Mouse (Mus musculus) MEL (cell line): ENCODE results near the gene Olfr209. TPM values are rescaled to one million over a fixed set of nuclear protein-coding genes. Genes with fewer than 3 reads are reported as not detected.
"Not testable (repeated sequence)": the region's sequence is repeated elsewhere in the genome, so short reads cannot be mapped to it uniquely, and the experiment has no call there.

Source experiments
- DNase-seq: peaks from one replicate; pipeline ENCODE4 v3.0.0; 2011; ENCODE audit warnings: low read depth, low spot score
- H3K27ac ChIP-seq: 2 replicates; pipeline ENCODE4 v1.5.1; 2012; ENCODE audit warnings: low read depth, mild to moderate bottlenecking, control low read depth, low read length, moderate library complexity; ENCODE audit not compliant: control insufficient read depth
- H3K27me3 ChIP-seq, 2 experiments: fragments of 150-350 bp in 1 of 2; sonication (generic) in 1 of 2; 2 replicates each; pipeline ENCODE4 v1.6.1; 2012; ENCODE audit warnings: low read length in 2 of 2, mild to moderate bottlenecking in 2 of 2, improper control_type of control experiment in 1 of 2, moderate library complexity in 1 of 2; ENCODE audit not compliant: insufficient read depth in 2 of 2, control insufficient read depth in 1 of 2
- H3K36me3 ChIP-seq, 2 experiments: 2 replicates each; pipeline ENCODE4 v1.6.1; 2012 to 2014; ENCODE audit warnings: low read length in 2 of 2, improper control_type of control experiment in 1 of 2, inconsistent platforms in 1 of 2, mild to moderate bottlenecking in 1 of 2; ENCODE audit not compliant: insufficient read depth in 2 of 2, control insufficient read depth in 1 of 2
- H3K4me1 ChIP-seq, 2 experiments: fragments of 150-350 bp in 1 of 2; sonication (generic) in 1 of 2; 2 replicates each; pipeline ENCODE4 v1.6.1; 2012; ENCODE audit warnings: low read length in 2 of 2, improper control_type of control experiment in 1 of 2, mild to moderate bottlenecking in 1 of 2; ENCODE audit not compliant: insufficient read depth in 2 of 2, control insufficient read depth in 1 of 2
- H3K4me3 ChIP-seq, 2 experiments: fragments of 150-350 bp in 1 of 2; sonication (generic) in 1 of 2; 2 replicates each; pipeline ENCODE4 v1.5.1; 2012; ENCODE audit warnings: low read depth in 2 of 2, low read length in 2 of 2, mild to moderate bottlenecking in 2 of 2, moderate library complexity in 2 of 2, control low read depth in 1 of 2, improper control_type of control experiment in 1 of 2; ENCODE audit not compliant: control insufficient read depth in 1 of 2, insufficient read depth in 1 of 2
- H3K79me2 ChIP-seq: 2 replicates; pipeline ENCODE4 v1.6.1; 2012; ENCODE audit warnings: mild to moderate bottlenecking, low read length, moderate library complexity; ENCODE audit not compliant: control insufficient read depth, poor library complexity, insufficient read depth
- H3K9ac ChIP-seq: 2 replicates; pipeline ENCODE4 v1.6.1; 2012; ENCODE audit warnings: low read depth, mild to moderate bottlenecking, control low read depth, low read length, moderate library complexity; ENCODE audit not compliant: control insufficient read depth, poor library complexity, severe bottlenecking
- H3K9me3 ChIP-seq: fragments of 150-350 bp; sonication (generic); replicated peaks from 2 replicates; pipeline ENCODE4 v1.6.1; 2012; ENCODE audit warnings: mild to moderate bottlenecking, low read length, improper control_type of control experiment, moderate library complexity; ENCODE audit not compliant: insufficient read depth
- ELF1 ChIP-seq: IDR thresholded peaks from 2 replicates; pipeline ENCODE4 v1.6.1; 2014; ENCODE audit warnings: low read depth, mild to moderate bottlenecking, inconsistent platforms, low read length, improper control_type of control experiment, moderate library complexity
- EP300 ChIP-seq, 2 experiments: IDR thresholded peaks; 2 replicates each; pipeline ENCODE4 v1.6.1; 2011; ENCODE audit warnings: improper control_type of control experiment in 2 of 2, low read length in 2 of 2, low read depth in 1 of 2, mild to moderate bottlenecking in 1 of 2
- MYC ChIP-seq: IDR thresholded peaks from 2 replicates; pipeline ENCODE4 v1.6.1; 2011; ENCODE audit warnings: low read depth, mild to moderate bottlenecking, low read length, improper control_type of control experiment, moderate library complexity
- SMC3 ChIP-seq: IDR thresholded peaks from 2 replicates; pipeline ENCODE4 v1.6.1; 2011; ENCODE audit warnings: low read depth, low read length, improper control_type of control experiment
- ZNF384 ChIP-seq: IDR thresholded peaks from 2 replicates; pipeline ENCODE4 v1.6.1; 2012; ENCODE audit warnings: low read depth, mild to moderate bottlenecking, inconsistent platforms, low read length, improper control_type of control experiment
- polyA plus RNA-seq, 2 experiments: library from polyadenylated mRNA; stranded (reverse) in 1 of 2; unstranded in 1 of 2; fragments of >175 nt in 1 of 2; fragments of >200 nt in 1 of 2; gene quantifications; 2 replicates each; pipeline versions ENCODE4 v1.2.1 to v1.2.4; 2012; ENCODE audit warnings: low replicate concordance in 2 of 2, low read depth in 1 of 2; ENCODE audit not compliant: insufficient read length in 2 of 2, insufficient read depth in 1 of 2, missing spikeins in 1 of 2
- total RNA-seq: library from RNA; depleted of rRNA; stranded (reverse); fragments of 300-350 nt; gene quantifications from 2 replicates; pipeline ENCODE4 v1.2.3, GENCODE M21; 2012; rRNA removed

Gene Olfr209
- total and polyA plus RNA-seq, 3 experiments: not detected

DNA sequence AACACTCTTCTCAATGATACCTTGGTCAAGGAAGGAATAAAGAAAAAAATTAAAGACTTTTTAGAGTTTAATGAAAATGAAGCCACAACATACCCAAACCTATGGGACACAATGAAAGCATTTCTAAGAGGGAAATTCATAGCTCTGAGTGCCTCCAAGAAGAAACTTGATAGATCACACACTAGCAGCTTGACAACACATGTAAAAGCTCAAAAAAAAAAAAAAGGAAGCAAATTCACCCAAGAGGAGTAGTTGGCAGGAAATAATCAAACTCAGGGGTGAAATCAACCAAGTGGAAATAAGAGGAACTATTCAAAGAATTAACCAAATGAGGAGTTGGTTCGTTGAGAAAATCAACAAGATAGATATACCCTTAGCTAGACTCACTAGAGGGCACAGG lies 40.5 kb downstream of the Olfr209 start:
- H3K36me3 ChIP-seq, H3K27me3 ChIP-seq: not testable (repeated sequence)
- peak; percentile 52 for DNase-seq

DNA sequence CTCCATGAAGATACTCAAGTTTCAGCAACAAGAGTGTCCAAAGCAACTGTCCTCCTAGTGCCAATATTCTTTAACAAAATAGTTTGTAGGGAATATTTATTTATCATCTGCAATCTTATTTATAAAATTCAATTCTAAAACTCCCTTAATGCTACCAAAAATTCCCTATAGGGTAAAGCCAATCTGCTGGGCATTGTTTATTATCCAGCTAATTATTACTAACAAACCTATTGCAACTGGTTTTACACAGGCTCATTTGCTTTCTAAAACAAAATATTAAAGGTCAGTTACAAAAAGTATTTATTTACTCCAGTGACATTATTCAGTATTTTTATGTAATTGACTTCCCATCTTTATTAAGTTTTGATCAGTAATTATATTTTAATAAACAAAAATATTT lies 45.6 kb downstream of the Olfr209 start, which contains the start of gene Olfr204:
Gene Olfr204, minus strand, starts transcription at position 101 of the 400 bp plus-strand sequence.
- Histone ChIP-seq H3K36me3 (no peaks in the 10 kb centered on the region), H3K4me3 (no peak within 1 kb of the TSS), H3K9me3 (no peaks in the 10 kb centered on the region), H3K27ac (no peak within 1 kb of the TSS), H3K4me1 (no peaks in the 10 kb centered on the region), H3K27me3 (no peaks in the 10 kb centered on the region), H3K9ac (no peak within 1 kb of the TSS), H3K79me2 (no peaks in the 10 kb centered on the region)
- no peak for TF ChIP-seq SMC3
- TF ChIP-seq ELF1: no peak
- no peak for DNase-seq

More for the DNA sequence above, 40.5 kb downstream of the Olfr209 start:
- H3K4me3 ChIP-seq, H3K27ac ChIP-seq, H3K9ac ChIP-seq, H3K9me3 ChIP-seq, H3K4me1 ChIP-seq, H3K79me2 ChIP-seq: not testable (repeated sequence)
- TF ChIP-seq ZNF384 (peak; percentile 65), EP300 (IDR thresholded peaks at IDR 0.05; ENCODE audit: low read depth in 1 of 2, low read length in 2 of 2) (peak; percentile 20 to 46; a peak in 2 of 4 replicates), MYC (0 out of 2 replicates have a peak, but pooled peaks have one; percentile 26)

Other genes starting within 250 kb of the Olfr209 start
- gene Olfr194, start 242.9 kb downstream of the Olfr209 start, total RNA-seq: not detected in 2 replicates
- gene Olfr194, start 242.9 kb downstream of the Olfr209 start, polyA plus RNA-seq: not detected
- gene Olfr195, start 216.9 kb downstream of the Olfr209 start, total RNA-seq: 0.15 TPM in 1 of 2 replicates, not detected in the other
- not detected for gene Olfr195, start 216.9 kb downstream of the Olfr209 start, polyA plus RNA-seq
- not detected in 2 replicates for gene Olfr196, start 193.5 kb downstream of the Olfr209 start, total RNA-seq
- gene Olfr196, start 193.5 kb downstream of the Olfr209 start, polyA plus RNA-seq: not detected
- gene Olfr198, start 160.5 kb downstream of the Olfr209 start, total RNA-seq: not detected in 2 replicates
- not detected for gene Olfr198, start 160.5 kb downstream of the Olfr209 start, polyA plus RNA-seq
- 0.08 and 0.16 TPM in 2 replicates for gene Olfr199, start 144.2 kb downstream of the Olfr209 start, total RNA-seq
- under 1 TPM in 1 of 2 experiments, not detected in 1; 0.22 TPM for gene Olfr199, start 144.2 kb downstream of the Olfr209 start, polyA plus RNA-seq
- gene Olfr201, start 91.4 kb downstream of the Olfr209 start, total RNA-seq: 0.08 TPM in 1 of 2 replicates, not detected in the other
- under 1 TPM in 1 of 2 experiments, not detected in 1; 0.03 TPM for gene Olfr201, start 91.4 kb downstream of the Olfr209 start, polyA plus RNA-seq
- not detected in 2 replicates for gene Olfr202, start 77.2 kb downstream of the Olfr209 start, total RNA-seq
- gene Olfr202, start 77.2 kb downstream of the Olfr209 start, polyA plus RNA-seq: not detected
- gene Olfr203, start 65.1 kb downstream of the Olfr209 start, total RNA-seq: not detected in 2 replicates
- not detected for gene Olfr203, start 65.1 kb downstream of the Olfr209 start, polyA plus RNA-seq
- gene Olfr204, start 45.7 kb downstream of the Olfr209 start, total RNA-seq: not detected in 2 replicates
- not detected for gene Olfr204, start 45.7 kb downstream of the Olfr209 start, polyA plus RNA-seq
- not detected in 2 replicates for gene Olfr205, start 32.9 kb downstream of the Olfr209 start, total RNA-seq
- gene Olfr205, start 32.9 kb downstream of the Olfr209 start, polyA plus RNA-seq: not detected
- gene Olfr206, start 14.7 kb downstream of the Olfr209 start, total RNA-seq: not detected in 2 replicates
- gene Olfr206, start 14.7 kb downstream of the Olfr209 start, polyA plus RNA-seq: not detected
- not detected in 2 replicates for gene Gabrr3, start 43.3 kb upstream of the Olfr209 start, total RNA-seq
- not detected for gene Gabrr3, start 43.3 kb upstream of the Olfr209 start, polyA plus RNA-seq
- gene Riox2, start 107.8 kb upstream of the Olfr209 start, total RNA-seq: 24.1 and 25.8 TPM in 2 replicates
- 10 to 100 TPM in 1 of 2 experiments, not detected in 1; 23.4 TPM for gene Riox2, start 107.8 kb upstream of the Olfr209 start, polyA plus RNA-seq
- 0.59 and 0.73 TPM in 2 replicates for gene Crybg3, start 237.0 kb upstream of the Olfr209 start, total RNA-seq
- under 1 TPM in 1 of 2 experiments, not detected in 1; 0.63 TPM for gene Crybg3, start 237.0 kb upstream of the Olfr209 start, polyA plus RNA-seq